Mouse (Mus musculus) forebrain, embryonic 13.5 days (tissue): ENCODE measurements around the gene Lmcd1. TPM values are rescaled to one million over a fixed set of nuclear protein-coding genes. Genes with fewer than 3 reads are reported as not detected.
A peak's percentile ranks its signal among the peaks of the same experiment; 100 is the strongest.

Source experiments
- ATAC-seq: fragments of 200-750 bp; cut with Nextera tagmentation; 2 replicates; pipeline ENCODE4 v1.8.0; 2017
- H3K27ac ChIP-seq: fragments of 300-500 bp; sonication (generic); 2 replicates; pipeline ENCODE4 v1.5.1; 2015; ENCODE audit warnings: inconsistent platforms, mild to moderate bottlenecking, moderate library complexity
- H3K27me3 ChIP-seq: fragments of 300-500 bp; sonication (generic); 2 replicates; pipeline ENCODE4 v1.6.1; 2015; ENCODE audit warnings: mild to moderate bottlenecking, inconsistent platforms
- H3K36me3 ChIP-seq: fragments of 300-500 bp; sonication (generic); 2 replicates; pipeline ENCODE4 v1.6.1; 2015; ENCODE audit warnings: mild to moderate bottlenecking, inconsistent platforms; ENCODE audit not compliant: poor library complexity, severe bottlenecking
- H3K4me1 ChIP-seq: fragments of 300-500 bp; sonication (generic); 2 replicates; pipeline ENCODE4 v1.6.1; 2015; ENCODE audit warnings: inconsistent platforms
- H3K4me2 ChIP-seq: fragments of 300-500 bp; sonication (generic); 2 replicates; pipeline ENCODE4 v1.6.1; 2015; ENCODE audit warnings: inconsistent platforms, mild to moderate bottlenecking, moderate library complexity
- H3K4me3 ChIP-seq: fragments of 300-500 bp; sonication (generic); 2 replicates; pipeline ENCODE4 v1.5.1; 2015; ENCODE audit warnings: mild to moderate bottlenecking, inconsistent platforms
- H3K9ac ChIP-seq: fragments of 300-500 bp; sonication (generic); 2 replicates; pipeline ENCODE4 v1.6.1; 2015; ENCODE audit warnings: mild to moderate bottlenecking, inconsistent platforms
- H3K9me3 ChIP-seq: fragments of 300-500 bp; sonication (generic); replicated peaks from 2 replicates; pipeline ENCODE4 v1.6.1; 2016; ENCODE audit warnings: inconsistent platforms
- WGBS: fragments of 180-500 bp; shearing (Covaris S2); methylation state at CpG from one replicate; pipeline ENCODE4 v1.1.7; 2015; 5-methylcytosine and 5-hydroxymethylcytosine counted together
- polyA plus RNA-seq: library from polyadenylated mRNA; unstranded; fragments of >200 nt; fragmentation: Nextera tagmentation; extraction: Ambion mirVana; gene quantifications from 2 replicates; pipeline ENCODE4 v1.2.1, GENCODE M21; 2015

Gene Lmcd1
- polyA plus RNA-seq, 1 experiment from 2014 or later: 14.6 TPM

DNA sequence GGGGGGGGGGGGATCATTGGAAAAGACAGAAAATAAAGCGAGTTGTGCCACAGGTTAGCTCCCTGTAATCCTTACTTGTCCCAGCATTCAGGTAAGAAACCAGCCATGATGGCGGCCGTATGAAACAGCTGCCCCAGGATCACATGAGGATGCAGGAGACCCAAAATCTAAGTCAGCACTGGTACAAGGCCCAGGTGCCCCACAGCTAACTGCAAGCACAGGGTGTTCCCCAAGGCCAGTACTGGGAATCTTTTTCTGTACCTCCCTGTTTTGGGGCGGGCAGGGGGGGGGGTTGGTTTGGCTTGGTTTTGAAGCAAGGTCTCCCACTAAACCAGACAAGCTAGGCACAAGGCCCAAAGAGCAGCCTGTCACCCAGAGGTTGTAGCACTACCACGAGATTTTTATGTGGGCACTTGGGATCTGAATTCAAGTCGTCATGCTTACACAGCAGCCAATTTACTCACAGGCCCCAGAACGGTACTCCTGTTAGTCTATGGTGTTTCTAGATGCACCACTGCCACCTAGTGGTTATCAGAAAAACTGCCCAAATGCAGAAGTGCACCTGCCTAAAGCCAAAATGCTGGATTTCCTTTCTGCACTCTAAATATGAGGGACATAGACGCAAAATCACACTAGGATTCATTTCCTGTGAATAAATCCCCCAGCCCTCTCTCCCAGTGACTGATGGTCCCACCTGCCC lies 100.5 kb downstream of the Lmcd1 start:
- no peaks in the 10 kb centered on the region for H3K9me3 ChIP-seq
- H3K4me2 ChIP-seq: no peak overlapping the region
- no peaks in the 10 kb centered on the region for H3K27me3 ChIP-seq
- no peaks in the 10 kb centered on the region for H3K4me1 ChIP-seq
- H3K27ac ChIP-seq: no peak overlapping the region
- WGBS: 43% methylated on average over 8 of the region's 8 CpGs
- peak; percentile 78 for ATAC-seq
- H3K4me3 ChIP-seq: no peak overlapping the region
- H3K9ac ChIP-seq: no peak overlapping the region
- H3K36me3 ChIP-seq: no peaks in the 10 kb centered on the region

DNA sequence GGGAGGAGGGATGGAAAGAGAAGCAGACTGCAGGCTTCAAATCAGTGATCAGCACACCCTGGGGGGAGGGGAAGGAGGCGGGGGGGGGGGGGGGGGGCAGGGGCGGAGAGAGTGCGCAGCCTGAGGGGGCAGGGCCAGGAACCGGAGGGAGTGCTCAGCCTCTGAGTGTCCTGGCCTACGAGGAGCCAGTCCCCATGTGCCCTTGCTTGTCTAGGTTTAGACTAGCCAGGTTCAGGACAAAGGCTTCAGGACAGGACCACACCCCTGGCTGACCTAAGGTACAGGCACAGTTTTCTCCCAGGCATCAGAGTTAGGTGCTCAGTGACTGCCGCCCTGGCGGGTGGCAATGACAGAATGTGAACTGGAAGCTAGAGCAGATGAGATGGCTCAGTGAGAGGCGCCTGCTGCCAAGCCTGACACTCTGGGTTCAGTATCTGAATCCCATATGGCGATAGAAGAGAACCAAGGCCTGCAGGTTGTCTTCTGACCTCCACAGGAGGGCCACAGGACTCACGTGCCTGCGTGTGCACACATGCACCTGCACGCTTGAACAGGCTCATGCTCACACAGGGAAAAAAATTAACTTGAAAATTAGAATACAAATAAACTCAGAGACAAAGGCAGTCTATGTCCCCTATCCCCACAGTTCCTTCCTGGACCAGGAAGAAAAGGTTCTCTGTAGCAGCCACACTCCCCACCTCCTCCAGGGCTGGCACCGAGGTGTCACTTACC lies 102.3 kb downstream of the Lmcd1 start:
- no peaks in the 10 kb centered on the region for H3K4me1 ChIP-seq

GRCm38 (mm10) chr6:112379054-112379453 lies 105.5 kb downstream of the Lmcd1 start:
- Histone ChIP-seq H3K4me3 (no peak overlapping the region), H3K4me1 (0 out of 2 replicates have a peak, but pooled peaks cover 6% of the 10 kb centered on the region), H3K27me3 (no peaks in the 10 kb centered on the region), H3K36me3 (no peaks in the 10 kb centered on the region), H3K27ac (no peak overlapping the region), H3K9me3 (no peaks in the 10 kb centered on the region), H3K9ac (no peak overlapping the region), H3K4me2 (no peak overlapping the region)
- WGBS: 96% methylated on average over 9 of the region's 9 CpGs
- no peak for ATAC-seq

More for the DNA sequence above, 102.3 kb downstream of the Lmcd1 start:
- Histone ChIP-seq H3K27ac (no peak overlapping the region), H3K27me3 (no peaks in the 10 kb centered on the region), H3K36me3 (no peaks in the 10 kb centered on the region), H3K4me2 (no peak overlapping the region), H3K9ac (no peak overlapping the region), H3K4me3 (no peak overlapping the region), H3K9me3 (no peaks in the 10 kb centered on the region)
- ATAC-seq: 0 out of 2 replicates have a peak, but pooled peaks have one; percentile 19
- WGBS: 65% methylated on average over 10 of the region's 13 CpGs

Other genes starting within 250 kb of the Lmcd1 start
- gene Ssu2, start 114.3 kb downstream of the Lmcd1 start, polyA plus RNA-seq: not detected in 2 replicates
- 0.15 TPM in 1 of 2 replicates, not detected in the other for gene Cav3, start 185.7 kb downstream of the Lmcd1 start, polyA plus RNA-seq
- gene Oxtr, start 216.2 kb downstream of the Lmcd1 start, polyA plus RNA-seq: 0.08 and 0.15 TPM in 2 replicates